Mouse (Mus musculus) gastrocnemius, postnatal 36 days (tissue): ENCODE measurements at regions not wholly inside any gene's neighbourhood (a gene's known extent, or its start where the extent isn't known, plus 50 kb on each side); places are given as distances from the start of the nearest gene placed in this dataset.

Experiments used
- DNase-seq, 2 experiments: peaks; one replicate each; pipeline ENCODE4 v3.0.0; 2022
- intact Hi-C: fragments of 180-260 bp; cut with DNase I; formaldehyde crosslinking; loops from one replicate; pipeline ENCODE4 v1.15.1; 2025

DNA sequence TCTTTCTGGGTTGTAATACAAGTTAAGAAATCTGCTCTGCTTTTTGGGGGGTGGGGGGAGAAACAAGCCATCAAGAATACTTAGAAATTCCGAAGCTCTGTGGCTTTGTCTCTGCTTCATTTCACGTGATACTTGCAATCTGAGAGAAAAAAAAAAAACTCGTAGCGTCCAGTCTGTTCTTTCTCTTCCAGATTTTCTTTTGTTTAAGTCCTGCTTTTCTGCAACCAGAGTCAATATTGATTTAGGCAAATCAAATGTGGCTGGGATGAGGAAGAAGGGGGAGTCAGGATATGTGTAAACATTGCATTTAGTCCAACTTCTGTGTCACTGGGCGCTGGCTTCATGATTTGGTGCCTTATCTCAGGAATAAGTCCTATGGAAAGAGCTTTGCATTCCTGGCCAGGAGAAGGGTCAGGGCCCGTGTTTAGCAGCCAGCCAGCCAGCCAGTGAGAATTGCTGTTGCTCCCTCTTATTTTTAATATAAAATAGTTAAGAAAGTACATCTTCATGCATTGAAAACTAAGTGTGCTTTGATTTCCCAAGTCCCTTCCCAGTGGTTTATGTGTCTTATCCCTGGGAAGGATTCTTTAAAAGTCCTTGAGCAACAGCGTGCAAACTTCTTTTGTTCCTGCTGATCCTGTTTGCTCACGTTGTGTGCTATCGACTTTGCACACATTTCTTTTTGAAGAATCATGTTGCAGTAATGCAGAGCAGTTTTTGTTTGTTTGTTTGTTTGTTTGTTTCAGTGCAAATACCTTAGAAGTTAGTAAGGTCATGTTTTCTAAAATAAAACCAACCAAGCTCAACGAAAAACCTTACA is 272.0 kb downstream of the Gm11146 start:
- intact Hi-C loops = loop anchor here (2.0 to 5.0 kb wide), 2 partner anchors 91 to 172 kb away; no protein-coding TSS in a partner anchor
- peak in 1 of 2 experiments; percentile 17 for DNase-seq

DNA sequence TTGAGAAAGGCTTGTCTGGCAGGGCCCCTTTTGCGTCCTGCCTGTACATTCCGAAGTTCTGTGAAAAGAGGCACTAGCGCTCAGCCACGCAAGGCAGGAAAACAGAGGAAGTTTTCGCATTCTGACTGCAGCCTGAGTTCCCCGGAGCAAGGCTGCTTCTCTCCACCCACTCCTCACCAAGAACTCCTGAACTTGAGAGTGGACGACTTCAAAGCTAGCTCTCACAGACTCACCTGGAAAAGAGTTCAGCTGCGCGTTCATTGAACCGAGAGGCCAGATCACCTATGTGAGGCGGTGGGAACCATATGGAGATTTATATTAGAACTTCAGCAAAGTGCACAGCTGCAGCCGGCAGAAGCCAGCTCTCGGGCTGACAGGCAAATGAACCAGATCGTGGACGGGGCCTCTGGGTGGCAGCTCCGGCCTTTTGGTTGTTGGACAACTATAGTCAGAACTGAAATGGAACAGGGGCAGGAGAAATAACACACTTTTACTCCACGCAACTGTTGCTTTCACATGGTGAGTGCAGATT is 272.7 kb downstream of the Gm11146 start:
- DNase-seq = peak; percentile 45 to 57
- intact Hi-C loops = loop anchor here (5.0 kb wide), 1 partner anchor 173 kb away; no protein-coding TSS in a partner anchor

DNA sequence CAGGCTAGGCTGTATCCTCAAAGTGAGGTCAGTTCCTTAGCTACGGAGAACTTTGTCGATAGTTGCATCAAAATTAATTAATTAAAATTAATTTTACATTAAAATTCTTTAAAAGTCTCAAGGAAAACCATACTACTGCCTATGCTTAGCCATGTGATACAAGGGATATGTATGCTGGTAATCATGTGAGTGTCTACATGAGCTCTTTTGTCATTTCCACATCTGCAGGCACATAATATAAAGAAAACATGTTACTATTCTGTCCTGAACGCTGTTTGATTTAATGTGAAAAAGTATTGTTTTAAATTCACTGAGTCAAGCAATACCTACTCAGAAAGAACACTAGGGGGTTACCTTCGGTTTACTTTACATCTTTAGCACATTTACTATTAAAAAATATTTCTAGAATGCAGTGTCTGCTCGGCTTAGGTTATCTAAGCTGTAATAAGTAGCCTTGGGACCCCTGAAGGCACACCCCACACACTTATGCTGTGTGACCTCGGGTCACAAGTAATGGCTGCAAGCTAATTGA is 273.2 kb downstream of the Gm11146 start:
- DNase-seq = no peak
- intact Hi-C loops = loop anchor here (5.0 kb wide), 1 partner anchor 174 kb away; no protein-coding TSS in a partner anchor

DNA sequence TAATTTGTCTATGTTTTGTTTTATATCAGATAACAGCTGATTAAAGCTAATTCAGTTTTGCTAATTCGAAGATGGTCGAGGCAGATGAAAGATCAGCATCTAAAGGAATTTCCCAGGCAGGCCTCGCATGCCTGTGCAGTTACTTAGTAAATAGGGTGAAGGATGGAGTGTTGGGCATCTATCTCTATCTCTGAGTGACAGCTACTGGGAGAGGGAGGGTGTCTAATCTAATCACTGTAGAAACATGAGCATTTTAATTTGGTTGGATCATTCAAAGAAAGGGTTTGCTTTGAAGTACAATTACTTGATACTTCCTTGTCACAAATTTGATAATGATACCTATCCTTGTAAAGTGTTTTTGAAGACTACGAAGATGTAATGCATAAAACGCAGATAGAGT is 273.8 kb downstream of the Gm11146 start:
- DNase-seq = no peak
- intact Hi-C loops = loop anchor here (5.0 kb wide), 1 partner anchor 174 kb away; no protein-coding TSS in a partner anchor

DNA sequence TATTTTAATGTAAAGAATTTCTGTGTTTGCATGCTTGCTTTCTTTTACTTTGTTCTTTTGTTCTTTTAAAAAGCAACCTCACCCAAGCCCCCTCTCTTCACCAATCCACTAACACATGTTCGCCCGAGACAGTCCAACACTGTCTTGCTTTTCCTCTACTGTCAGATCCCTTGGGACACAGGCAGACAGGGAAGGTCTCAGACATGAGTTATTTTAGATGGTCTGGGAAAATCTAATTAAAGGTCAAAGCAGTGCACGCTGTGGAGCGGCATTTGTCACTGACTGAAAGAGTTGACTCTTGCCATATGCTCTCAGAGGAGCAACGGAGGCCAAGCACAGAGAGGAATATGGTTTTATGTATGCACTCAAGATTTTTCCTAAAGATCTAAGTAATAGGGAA is 279.6 kb downstream of the Gm11146 start:
- DNase-seq = no peak
- intact Hi-C loops = no loop called here

DNA sequence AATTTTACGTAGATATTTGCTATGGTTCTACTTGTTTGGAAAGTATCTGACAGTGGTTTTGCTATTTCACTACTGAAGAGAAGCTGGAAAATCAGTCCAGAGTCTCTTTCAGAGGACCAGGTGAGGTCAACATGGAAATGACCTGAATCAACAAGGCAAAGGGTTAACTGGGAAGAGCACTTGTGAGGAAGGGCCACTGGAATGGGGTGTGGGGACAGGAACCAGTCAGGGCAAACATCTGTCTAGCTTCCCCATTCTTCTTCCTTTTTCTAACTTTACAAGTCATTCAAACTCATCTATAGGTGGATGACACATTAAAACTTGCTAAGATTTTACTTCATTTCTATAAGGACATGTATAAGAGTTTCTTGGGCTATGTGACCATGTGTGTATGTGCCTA is 283.7 kb downstream of the Gm11146 start:
- DNase-seq = no peak
- intact Hi-C loops = no loop called here

DNA sequence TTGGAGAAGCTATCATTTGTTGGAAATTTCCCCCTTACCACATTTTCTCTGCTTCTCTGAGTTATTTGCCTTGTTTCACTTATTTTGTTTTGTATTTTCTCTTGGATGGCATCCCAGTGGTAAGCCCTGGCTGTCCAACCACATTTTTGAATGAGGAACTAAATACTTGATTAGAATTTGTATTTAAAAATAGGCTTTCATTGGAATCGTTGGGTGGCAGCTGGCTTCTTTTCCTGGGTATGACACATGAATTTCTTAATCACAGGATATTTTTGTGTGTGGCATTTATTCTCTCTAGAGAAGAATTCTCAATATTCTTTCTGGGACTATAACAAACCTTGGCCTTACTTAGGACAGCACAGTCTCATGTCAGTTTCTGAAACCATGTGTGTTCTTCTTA is 286.5 kb downstream of the Gm11146 start:
- DNase-seq = no peak
- intact Hi-C loops = no loop called here

DNA sequence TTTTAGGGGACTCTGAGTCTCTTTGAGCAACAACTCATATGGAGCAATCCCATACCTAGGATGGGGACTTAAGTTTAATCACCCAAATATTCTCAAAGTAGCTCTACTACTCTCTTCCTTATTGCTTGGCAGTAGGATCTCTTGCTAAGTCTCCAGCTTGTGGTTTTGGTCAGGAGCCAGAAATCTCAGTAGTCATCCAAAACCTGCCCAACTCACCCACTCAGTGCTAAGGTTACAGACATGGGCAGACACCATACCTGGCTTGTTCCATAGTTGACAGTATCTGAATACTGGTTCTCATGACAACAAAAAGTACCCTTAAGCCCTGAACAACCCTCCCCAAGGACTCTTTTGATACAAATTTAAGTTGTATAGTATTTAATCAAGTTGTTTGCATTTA is 288.7 kb downstream of the Gm11146 start:
- intact Hi-C loops = no loop called here
- no peak for DNase-seq

DNA sequence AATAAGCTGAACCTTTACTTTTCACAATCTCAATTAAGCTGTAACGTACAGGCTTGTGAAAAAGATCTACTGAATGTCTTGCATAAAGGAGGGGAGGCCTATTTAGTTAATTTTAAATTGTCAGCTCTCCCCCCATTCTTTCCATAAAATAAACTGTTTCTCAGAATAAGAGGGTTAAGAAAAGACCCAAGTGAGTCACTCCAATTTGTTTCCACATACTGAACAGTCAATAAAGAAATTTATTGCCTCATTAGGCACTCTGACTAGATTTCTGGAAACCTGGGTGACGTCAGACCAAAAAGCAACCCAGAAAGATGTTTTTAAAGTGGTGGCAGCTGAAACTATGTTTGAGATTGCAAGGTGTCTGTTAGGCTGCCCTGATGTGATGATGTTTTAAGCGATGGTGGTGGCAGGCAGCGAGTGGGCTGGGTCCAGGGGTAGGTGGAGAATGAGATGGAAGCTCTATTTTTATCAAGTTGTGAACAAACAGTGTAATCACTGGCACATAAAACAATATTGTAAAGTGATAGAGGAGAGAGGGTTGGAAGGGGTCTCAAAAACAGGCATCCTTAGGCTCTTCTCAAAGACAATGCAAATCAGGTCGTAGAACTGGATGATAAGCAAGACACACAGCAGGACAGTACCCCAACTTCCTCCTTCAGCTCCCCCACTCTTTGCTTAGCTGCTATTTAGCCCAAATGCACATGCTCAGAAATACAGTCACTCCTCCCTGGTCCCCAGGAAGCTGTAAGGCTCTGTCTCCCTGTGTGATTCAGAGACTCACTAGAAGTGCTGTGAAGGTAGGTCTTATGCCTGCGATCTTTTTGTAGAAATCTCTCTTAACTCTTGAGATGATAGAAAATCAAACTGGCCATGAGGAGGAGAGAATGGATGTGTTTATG is 288.0 kb downstream of the Usp25 start:
- intact Hi-C loops = no loop called here
- DNase-seq = no peak

DNA sequence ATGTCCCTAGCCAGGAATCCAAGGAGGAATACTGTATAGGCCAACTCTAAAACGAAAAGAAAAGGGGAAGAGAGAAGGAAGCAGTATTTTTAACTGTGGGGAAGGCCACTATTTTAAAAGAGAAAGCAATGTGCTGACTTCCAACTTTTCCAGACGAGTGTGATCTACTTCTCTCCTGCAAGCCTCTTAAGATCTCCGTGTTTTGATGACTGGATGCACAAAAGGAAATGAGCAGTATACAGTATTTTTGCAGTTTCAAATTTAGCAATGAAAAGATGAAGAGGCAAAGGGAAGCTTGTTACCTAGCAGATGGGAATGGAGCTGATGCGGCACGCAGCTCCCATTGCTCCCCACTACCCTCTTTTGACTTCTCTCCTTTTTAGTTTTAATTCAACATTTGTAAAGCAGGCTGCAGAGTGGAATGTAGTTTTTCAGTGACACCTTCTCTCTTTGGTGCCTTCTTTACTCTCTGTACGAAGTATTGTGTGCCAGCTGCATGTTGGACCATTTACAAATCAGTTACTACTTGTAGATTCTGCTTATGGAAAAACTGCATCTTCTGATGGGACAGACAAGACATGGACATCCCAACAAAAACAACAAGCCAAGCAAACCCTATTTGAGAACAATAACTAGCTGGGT is 287.2 kb downstream of the Usp25 start:
- DNase-seq = no peak
- intact Hi-C loops = no loop called here

DNA sequence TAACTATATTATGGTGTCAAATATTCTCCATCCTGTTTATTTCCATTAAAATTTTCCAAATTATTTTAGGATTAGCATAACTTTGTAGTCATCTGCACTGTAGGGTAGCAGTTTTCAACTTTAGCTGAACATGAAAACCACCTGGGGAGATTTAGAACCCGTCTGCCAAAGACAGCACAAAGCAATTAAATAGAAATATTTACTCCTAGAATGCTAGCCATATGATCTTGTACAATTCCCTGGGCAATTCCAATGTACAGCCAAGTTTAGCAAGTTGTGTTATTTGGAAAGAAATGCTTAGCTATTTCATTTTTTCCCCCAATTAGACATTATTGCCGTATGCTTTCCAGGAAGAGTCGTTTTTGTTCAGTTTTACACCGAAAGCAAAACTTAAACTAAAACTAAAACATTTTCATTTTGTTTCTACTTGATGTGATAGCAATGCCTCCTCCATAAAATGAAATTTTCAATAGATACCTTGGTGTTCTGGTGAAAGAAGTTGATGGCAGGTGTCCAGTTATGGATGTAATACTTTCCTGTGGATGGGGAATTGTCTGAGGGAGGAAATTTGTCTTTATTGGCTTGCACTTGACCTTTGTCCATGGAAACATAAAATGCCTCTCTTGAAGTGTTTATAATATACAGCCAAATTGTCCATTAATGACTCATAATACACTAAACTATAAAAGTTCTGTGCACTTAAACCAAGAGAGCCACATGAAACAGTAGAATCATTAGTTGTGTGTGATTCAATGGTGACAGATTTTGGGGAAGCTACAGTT is 282.3 kb downstream of the Usp25 start:
- no peak for DNase-seq
- intact Hi-C loops = no loop called here

DNA sequence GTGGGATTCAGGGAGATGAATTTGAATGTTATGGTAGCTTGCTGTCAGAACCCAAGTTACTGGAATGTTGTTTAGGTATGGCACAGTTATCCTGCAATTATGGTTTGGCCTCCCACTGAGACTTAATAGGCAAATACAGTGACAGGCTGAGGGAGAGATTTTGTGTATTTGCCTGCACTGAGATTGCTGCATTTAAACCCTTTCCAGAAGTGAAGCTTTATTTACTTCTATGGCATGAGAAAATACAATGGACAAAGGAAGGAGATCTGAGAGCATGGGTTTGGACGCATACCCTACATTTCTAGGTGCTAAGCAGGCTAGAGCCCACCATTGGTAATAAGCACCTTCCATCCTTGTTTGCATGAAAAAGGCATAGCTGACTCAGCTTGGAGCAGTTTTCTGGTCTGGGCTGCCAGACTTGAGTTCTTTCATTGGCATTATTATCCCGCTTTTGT is 278.8 kb downstream of the Usp25 start:
- intact Hi-C loops = no loop called here
- DNase-seq = no peak

DNA sequence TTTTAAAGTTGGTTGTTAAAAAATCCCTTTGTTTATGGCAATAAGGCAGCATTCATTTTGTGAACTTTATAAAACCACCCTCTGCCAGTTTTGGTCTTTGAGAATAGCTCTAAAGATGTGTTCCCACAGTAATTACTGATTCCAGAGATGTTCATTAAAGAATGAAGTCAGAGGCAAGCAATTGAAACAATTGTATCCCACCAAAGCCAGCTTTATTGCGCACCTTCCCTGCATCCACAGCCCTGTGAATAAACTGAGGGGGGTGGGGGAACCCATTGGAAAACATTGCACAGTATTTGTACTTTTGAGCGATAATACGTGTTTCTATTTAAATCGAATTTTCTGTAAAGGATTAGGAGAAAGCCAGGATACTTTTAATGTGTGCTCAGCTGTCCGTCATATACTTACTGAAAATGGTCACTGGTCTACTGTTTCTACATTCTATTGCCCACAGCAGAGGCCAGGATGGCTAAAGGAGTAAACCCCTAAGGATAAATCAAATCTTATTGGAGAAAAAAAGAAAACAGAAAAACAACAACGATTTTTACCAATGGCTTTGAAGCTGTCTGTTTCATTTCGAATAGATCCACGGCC is 278.3 kb downstream of the Usp25 start:
- intact Hi-C loops = no loop called here
- no peak for DNase-seq

DNA sequence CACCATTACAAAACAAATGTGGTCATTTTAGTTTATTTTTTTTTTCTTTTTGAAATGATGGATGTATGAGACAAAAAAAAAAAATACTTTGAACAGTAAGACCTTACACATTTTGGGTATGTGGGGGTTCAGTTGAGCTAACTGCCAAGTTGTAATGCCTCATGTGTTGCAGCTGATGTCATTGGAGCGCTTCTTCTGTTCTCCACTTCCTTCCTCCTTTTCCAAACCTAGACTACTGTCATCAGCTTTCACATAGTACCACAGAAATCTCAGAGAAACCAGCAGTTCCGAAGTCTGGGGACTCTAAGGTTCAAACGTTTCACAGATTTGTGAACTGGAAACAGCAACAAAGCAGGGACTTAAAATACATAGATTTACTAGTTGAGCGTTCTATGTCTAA is 270.7 kb downstream of the Usp25 start:
- intact Hi-C loops = no loop called here
- DNase-seq = no peak

DNA sequence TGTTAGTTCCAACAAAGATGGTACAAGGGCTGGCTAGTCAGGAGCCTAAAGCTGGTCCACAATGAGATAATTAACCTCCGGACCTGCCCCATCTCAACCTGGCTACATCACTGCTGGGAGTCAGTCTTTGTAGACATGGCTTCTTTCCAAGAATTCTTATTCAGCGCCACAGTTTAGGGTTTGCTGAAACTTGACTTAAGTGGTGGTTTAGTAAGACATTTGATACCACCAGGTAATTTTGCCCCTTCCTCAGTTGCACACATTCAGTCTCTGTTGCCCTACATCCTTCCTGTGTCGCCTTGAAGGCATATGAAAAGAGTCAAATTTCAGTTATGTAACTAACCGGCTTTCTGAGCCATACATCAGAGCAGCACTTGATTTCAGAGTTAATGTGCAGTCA is 266.4 kb downstream of the Usp25 start:
- intact Hi-C loops = no loop called here
- no peak for DNase-seq

DNA sequence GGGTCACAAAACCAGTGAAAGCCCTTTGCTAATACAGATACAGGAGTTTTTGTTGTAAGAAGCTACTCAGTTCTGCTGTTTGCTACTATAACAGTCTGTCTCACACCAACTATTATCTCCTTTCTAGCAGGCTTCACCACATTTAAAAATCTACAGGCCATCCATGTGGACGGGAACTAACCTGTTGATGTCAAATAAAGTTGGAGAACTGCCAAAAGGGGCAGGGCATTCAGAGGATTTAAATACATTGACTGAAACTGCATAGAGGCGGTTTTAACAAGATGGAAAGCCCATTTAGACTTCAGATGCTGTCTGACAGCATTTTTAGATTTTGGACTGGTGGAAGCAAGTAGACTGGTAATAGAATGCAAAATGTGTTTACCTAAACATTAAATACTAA is 266.0 kb downstream of the Usp25 start:
- no peak for DNase-seq
- intact Hi-C loops = no loop called here

DNA sequence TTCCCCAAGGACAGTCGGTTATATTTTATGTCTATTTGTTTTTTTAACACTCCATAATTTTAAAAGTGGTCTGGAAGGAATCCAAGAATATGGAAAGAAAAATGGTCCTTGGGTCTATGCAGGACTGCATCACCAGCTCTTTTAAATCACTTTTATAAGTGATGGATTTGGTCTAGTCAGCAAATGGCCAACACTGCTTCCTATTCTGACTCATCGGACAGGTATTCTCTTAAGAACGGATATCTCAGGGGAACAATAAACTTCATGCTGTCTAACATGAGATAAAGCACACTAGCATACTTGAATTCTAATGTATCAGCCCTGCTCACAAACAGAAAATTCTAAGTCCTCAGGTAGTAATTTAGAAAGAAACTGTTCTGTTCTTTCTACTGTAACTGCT is 259.8 kb downstream of the Usp25 start:
- no peak for DNase-seq
- intact Hi-C loops = no loop called here

DNA sequence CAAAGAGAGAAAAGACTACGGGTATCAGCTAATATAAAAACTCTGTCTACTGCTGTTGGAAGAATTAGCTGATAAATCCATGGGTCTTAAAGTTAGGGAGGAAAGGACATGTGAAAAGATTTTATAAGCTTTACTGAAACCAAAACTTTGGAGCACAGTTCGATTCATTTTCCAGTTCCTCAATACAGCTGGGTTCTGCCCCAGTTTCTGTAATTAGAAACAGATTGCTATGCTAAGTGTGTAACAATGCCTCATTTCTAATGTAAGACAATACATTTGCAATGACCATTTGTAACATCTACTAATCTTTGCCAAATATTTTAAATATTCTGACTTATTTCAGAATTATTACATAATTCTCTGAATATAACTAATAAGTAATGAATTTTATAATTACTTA is 255.4 kb downstream of the Usp25 start:
- intact Hi-C loops = no loop called here
- no peak for DNase-seq

DNA sequence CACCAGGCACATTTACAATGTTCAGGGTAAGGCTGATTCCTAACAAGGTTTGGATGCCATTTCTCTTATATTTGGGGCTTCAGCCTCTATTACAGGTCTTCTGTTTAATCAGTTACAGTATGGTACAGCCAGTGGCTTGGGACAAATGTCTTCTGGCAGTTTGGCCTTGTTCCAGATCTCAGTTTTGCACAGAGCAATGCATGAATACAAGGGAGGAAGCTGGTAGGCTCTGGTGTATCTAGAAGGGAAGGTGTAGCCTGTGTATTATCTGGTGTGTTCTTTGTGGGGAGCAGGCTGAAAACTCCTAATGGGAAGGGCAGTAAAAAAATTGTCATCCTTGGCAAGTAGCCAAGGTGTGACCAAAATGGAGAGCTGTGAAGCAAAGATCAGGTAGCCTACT is 254.2 kb downstream of the Usp25 start:
- no peak for DNase-seq

More for the DNA sequence above, 254.2 kb downstream of the Usp25 start:
- intact Hi-C loops = no loop called here
